Mouse (Mus musculus): ENCODE results near the gene Sppl2b. TPM values are rescaled to one million over a fixed set of nuclear protein-coding genes. Genes with fewer than 3 reads are reported as not detected.

Sppl2b gene
- total and polyA plus RNA-seq, 2 experiments from 2014 or later, result 74.4 to 90.3 TPM

- H3K9ac ChIP-seq, result no peak overlapping the region
- DNase-seq (no peak), ATAC-seq (no peak)
- H3K27me3 ChIP-seq (ENCODE audit: insufficient read depth, low read length), result no peaks in the 10 kb centered on the region
- WGBS, result 12% methylated on average over 10 of the region's 10 CpGs
- peaks cover 34% of the 10 kb centered on the region for H3K36me3 ChIP-seq (ENCODE audit: insufficient read depth)
- H3K4me2 ChIP-seq (ENCODE audit: low read depth), result no peak overlapping the region
- H3K9me3 ChIP-seq (ENCODE audit: low read length), result no peaks in the 10 kb centered on the region
- H3K27ac ChIP-seq (ENCODE audit: low read depth, low read length), result no peak overlapping the region
- H3K4me3 ChIP-seq (ENCODE audit: low read depth, low read length), result no peak overlapping the region
- no peak for TF ChIP-seq CTCF (IDR thresholded peaks at IDR 0.05; ENCODE audit: low read depth)
- H3K4me1 ChIP-seq (ENCODE audit: insufficient read depth), result no peaks in the 10 kb centered on the region
These were observed 6.5 kb upstream of the Sppl2b start for GRCm38 (mm10) chr10:80848571-80848970.

DNA sequence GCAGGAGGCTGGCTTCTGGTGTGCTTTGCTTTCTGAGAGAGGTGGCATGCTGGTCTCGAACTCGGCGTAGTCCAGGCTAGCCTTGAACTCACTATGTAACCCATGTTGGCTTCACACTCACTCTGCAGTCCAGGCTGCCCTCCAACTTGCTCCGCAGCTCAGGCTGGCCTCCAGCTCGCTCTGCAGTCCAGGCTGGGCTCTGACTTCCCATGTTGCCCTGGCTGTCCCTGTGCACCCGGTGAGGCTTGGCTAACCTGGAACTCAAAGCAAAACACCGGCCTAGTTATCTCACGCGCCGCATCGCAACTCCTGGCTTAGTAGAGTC is 636 bp downstream of the Sppl2b start:
- 16% methylated on average over 11 of the region's 11 CpGs for WGBS
- no peak for DNase-seq
- H3K27ac ChIP-seq (ENCODE audit: low read depth, low read length), result no peak overlapping the region
- H3K4me1 ChIP-seq (ENCODE audit: insufficient read depth), result peaks cover 19% of the 10 kb centered on the region
- H3K4me2 ChIP-seq (ENCODE audit: low read depth), result peak overlapping the region; percentile 100
- H3K36me3 ChIP-seq (ENCODE audit: insufficient read depth), result peaks cover 22% of the 10 kb centered on the region
- H3K9ac ChIP-seq, result peak overlapping the region; percentile 85
- H3K27me3 ChIP-seq (ENCODE audit: insufficient read depth, low read length), result no peaks in the 10 kb centered on the region
- TF ChIP-seq CTCF (IDR thresholded peaks at IDR 0.05; ENCODE audit: low read depth), result no peak
- H3K9me3 ChIP-seq (ENCODE audit: low read length), result no peaks in the 10 kb centered on the region
- no peak for ATAC-seq
- peak overlapping the region; percentile 73 for H3K4me3 ChIP-seq (ENCODE audit: low read depth, low read length)

GRCm38 (mm10) chr10:80856267-80856666 is 1.2 kb downstream of the Sppl2b start:
- WGBS, result 62% methylated on average over 3 of the region's 3 CpGs
- DNase-seq (peak; percentile 24), ATAC-seq (peak; percentile 34)
- H3K9me3 ChIP-seq (ENCODE audit: low read length), result no peaks in the 10 kb centered on the region
- 0 out of 2 replicates have a peak overlapping the region, but pooled peaks have one; percentile 73 for H3K4me3 ChIP-seq (ENCODE audit: low read depth, low read length)
- peaks cover 19% of the 10 kb centered on the region for H3K4me1 ChIP-seq (ENCODE audit: insufficient read depth)
- peak overlapping the region; percentile 100 for H3K4me2 ChIP-seq (ENCODE audit: low read depth)
- H3K27ac ChIP-seq (ENCODE audit: low read depth, low read length), result no peak overlapping the region
- peaks cover 20% of the 10 kb centered on the region for H3K36me3 ChIP-seq (ENCODE audit: insufficient read depth)
- H3K9ac ChIP-seq, result peak overlapping the region; percentile 85; the same call in 1 of the 2 replicates
- H3K27me3 ChIP-seq (ENCODE audit: insufficient read depth, low read length), result no peaks in the 10 kb centered on the region
- peak; percentile 48 for TF ChIP-seq CTCF (IDR thresholded peaks at IDR 0.05; ENCODE audit: low read depth)

GRCm38 (mm10) chr10:80856908-80857307 is 1.8 kb downstream of the Sppl2b start:
- DNase-seq, result no peak
- Histone ChIP-seq H3K27me3 (ENCODE audit: insufficient read depth, low read length) (no peaks in the 10 kb centered on the region), H3K27ac (ENCODE audit: low read depth, low read length) (no peak overlapping the region), H3K4me2 (ENCODE audit: low read depth) (no peak overlapping the region), H3K4me3 (ENCODE audit: low read depth, low read length) (no peak overlapping the region), H3K4me1 (ENCODE audit: insufficient read depth) (peaks cover 19% of the 10 kb centered on the region), H3K36me3 (ENCODE audit: insufficient read depth) (peaks cover 21% of the 10 kb centered on the region), H3K9me3 (ENCODE audit: low read length) (no peaks in the 10 kb centered on the region), H3K9ac (peak overlapping the region; percentile 28; the same call in 1 of the 2 replicates)
- WGBS, result 76% methylated on average over 5 of the region's 5 CpGs
- ATAC-seq, result no peak
- no peak for TF ChIP-seq CTCF (IDR thresholded peaks at IDR 0.05; ENCODE audit: low read depth)

DNA sequence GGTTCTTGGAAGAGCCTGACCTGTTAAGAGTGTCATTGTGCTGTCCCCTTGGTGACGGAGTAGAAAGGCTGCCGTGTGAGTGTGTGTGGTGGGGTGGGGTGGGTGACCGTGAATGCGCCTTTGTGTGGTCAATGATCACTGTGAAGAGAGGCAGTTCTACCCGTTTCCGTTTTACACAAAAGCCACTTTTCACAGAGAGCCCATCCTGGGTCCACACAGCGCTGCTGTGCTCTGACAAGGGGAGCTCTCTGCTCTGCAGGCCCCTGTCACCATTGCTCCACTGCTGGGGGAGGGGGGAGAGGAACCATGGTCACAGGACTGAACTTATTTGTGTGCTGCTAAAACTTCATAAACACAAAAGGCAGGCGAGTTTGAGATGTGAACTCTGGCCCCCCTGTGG is 2.3 kb downstream of the Sppl2b start:
- Histone ChIP-seq H3K4me3 (ENCODE audit: low read depth, low read length) (no peak overlapping the region), H3K9ac (peak overlapping the region; percentile 28; the same call in 1 of the 2 replicates), H3K36me3 (ENCODE audit: insufficient read depth) (peaks cover 22% of the 10 kb centered on the region), H3K4me1 (ENCODE audit: insufficient read depth) (peaks cover 19% of the 10 kb centered on the region), H3K27me3 (ENCODE audit: insufficient read depth, low read length) (no peaks in the 10 kb centered on the region), H3K27ac (ENCODE audit: low read depth, low read length) (no peak overlapping the region), H3K4me2 (ENCODE audit: low read depth) (no peak overlapping the region), H3K9me3 (ENCODE audit: low read length) (no peaks in the 10 kb centered on the region)
- WGBS, result 38% methylated on average over 8 of the region's 8 CpGs
- TF ChIP-seq CTCF (IDR thresholded peaks at IDR 0.05; ENCODE audit: low read depth), result no peak
- DNase-seq (no peak), ATAC-seq (peak; percentile 24)

DNA sequence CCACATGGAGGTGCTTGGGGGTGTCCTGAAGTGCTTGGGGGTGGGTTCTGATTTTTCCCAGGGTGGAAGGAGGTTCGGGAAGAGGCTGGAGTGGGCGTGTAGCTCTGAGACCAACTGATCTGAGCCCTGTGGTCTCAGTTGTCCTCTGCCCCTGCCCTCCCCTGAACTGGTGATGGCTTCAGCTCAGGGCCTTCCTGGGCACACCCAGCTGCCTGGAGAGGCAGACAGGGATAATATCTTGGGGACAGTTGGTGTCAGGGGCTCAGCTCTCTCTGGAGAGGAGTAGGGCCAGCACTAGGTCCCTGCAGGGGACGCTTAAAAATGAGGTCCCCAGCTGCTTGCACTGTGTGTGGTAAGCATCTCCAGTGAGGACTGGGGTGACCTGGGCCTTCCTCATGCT is 2.8 kb downstream of the Sppl2b start:
- H3K4me3 ChIP-seq (ENCODE audit: low read depth, low read length), result no peak overlapping the region
- TF ChIP-seq CTCF (IDR thresholded peaks at IDR 0.05; ENCODE audit: low read depth), result no peak
- peaks cover 25% of the 10 kb centered on the region for H3K36me3 ChIP-seq (ENCODE audit: insufficient read depth)
- no peak overlapping the region for H3K27ac ChIP-seq (ENCODE audit: low read depth, low read length)
- WGBS, result 58% methylated on average over 3 of the region's 3 CpGs
- H3K9ac ChIP-seq, result no peak overlapping the region; the same call in 1 of the 2 replicates
- H3K4me1 ChIP-seq (ENCODE audit: insufficient read depth), result peaks cover 19% of the 10 kb centered on the region
- H3K9me3 ChIP-seq (ENCODE audit: low read length), result no peaks in the 10 kb centered on the region
- H3K4me2 ChIP-seq (ENCODE audit: low read depth), result no peak overlapping the region
- H3K27me3 ChIP-seq (ENCODE audit: insufficient read depth, low read length), result no peaks in the 10 kb centered on the region
- DNase-seq (no peak), ATAC-seq (no peak)

GRCm38 (mm10) chr10:80858350-80858935 is 3.4 kb downstream of the Sppl2b start:
- Histone ChIP-seq H3K27ac (ENCODE audit: low read depth, low read length) (no peak overlapping the region), H3K9me3 (ENCODE audit: low read length) (no peaks in the 10 kb centered on the region), H3K4me3 (ENCODE audit: low read depth, low read length) (no peak overlapping the region), H3K27me3 (ENCODE audit: insufficient read depth, low read length) (no peaks in the 10 kb centered on the region), H3K36me3 (ENCODE audit: insufficient read depth) (peaks cover 24% of the 10 kb centered on the region), H3K4me2 (ENCODE audit: low read depth) (no peak overlapping the region), H3K4me1 (ENCODE audit: insufficient read depth) (peaks cover 19% of the 10 kb centered on the region), H3K9ac (no peak overlapping the region)
- 87% methylated on average over 7 of the region's 7 CpGs for WGBS
- no peak for TF ChIP-seq CTCF (IDR thresholded peaks at IDR 0.05; ENCODE audit: low read depth)
- ATAC-seq, result no peak
- no peak for DNase-seq
